Mouse (Mus musculus): Measurements from ENCODE around the gene Mrps36.
A peak's percentile ranks its signal among the peaks of the same experiment; 100 is the strongest.
"Not testable (repeated sequence)": the region's sequence is repeated elsewhere in the genome, so short reads cannot be mapped to it uniquely, and the experiment has no call there.

The Mrps36 gene

GRCm38 (mm10) chr13:100744036-100744744 lies at the start of gene Mrps36:
TSS of gene Mrps36 (minus strand) at chr13:100744659.
- peak; percentile 94 for DNase-seq

GRCm38 (mm10) chr13:100789083-100789482 lies 44.6 kb upstream of the Mrps36 start:
- no peak for DNase-seq

DNA sequence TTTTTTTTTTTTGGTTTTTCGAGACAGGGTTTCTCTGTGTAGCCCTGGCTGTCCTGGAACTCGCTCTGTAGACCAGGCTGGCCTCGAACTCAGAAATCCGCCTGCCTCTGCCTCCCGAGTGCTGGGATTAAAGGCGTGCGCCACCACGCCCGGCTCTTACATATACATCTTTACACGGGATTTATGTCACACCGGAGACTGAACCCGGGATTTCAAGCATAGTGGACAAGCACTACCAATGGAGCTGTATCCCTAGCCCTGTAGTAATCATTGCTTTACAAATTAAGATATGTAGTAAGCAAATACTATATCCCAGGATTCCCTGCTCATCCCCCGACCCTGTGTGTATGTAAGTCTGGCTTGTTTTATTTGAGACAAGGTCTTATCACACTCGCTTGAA lies 43.6 kb upstream of the Mrps36 start:
- DNase-seq, result not testable (repeated sequence)

DNA sequence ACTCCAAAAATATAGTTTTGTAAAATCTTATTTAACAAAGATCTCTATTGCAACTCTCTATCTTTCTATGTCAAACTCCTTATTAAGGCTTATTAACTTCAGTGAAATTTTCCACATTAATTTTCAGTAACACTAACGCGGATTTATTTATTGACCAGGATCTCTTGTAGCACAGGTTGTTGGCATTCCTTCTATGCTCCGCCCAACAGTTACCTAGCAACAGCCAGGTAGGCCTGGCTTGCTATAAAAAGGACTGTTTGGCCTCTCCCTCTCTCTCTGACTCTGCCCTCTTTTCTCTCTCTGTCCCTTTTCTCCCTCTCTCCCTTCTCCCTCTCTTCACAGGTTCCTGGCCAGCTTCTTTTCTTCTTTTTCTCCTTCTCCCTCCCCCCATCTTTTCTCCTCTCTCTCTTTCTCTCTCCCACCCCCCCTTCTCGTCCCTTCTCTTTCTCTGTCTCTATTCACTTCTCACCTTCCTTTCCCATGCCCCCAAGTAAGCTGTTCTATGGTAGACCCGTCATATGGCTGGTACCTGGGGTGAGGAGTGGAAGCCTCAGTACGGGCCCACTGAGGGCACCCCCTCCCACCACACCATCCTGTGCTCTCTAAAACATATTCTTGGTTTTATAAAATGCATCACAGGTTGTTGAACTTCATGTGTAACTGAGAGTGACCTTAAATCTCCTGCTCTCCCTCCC lies 43.0 kb upstream of the Mrps36 start:
- no peak for DNase-seq

GRCm38 (mm10) chr13:100786414-100786867 lies 42.0 kb upstream of the Mrps36 start, which contains the start of gene Ccnb1:
TSS of gene Ccnb1 (minus strand) at chr13:100786570.
- DNase-seq, result peak; percentile 91

- peak; percentile 14 for DNase-seq
Measured at GRCm38 (mm10) chr13:100785806-100786413, 41.5 kb upstream of the Mrps36 start.

- DNase-seq, result no peak
Measured at GRCm38 (mm10) chr13:100777491-100777890, 33.0 kb upstream of the Mrps36 start.

DNA sequence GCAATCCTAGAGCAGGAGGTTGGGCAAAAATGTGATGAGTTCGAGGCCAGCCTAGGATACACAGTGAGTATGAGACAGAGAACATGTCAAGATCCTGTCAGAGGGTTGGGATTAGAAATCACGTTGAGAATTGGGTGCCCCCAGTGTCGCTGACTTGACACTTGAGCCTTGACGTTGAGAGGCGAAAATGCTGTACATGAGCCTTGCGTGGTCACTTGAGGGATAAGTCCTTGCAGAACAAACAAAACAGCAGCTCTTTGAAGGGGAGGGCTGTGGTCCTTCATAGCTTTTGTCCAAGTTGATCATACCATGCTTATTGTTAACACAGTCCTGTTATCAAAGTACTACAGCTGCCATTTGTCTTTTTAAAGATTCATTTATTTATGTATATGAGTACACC lies 32.3 kb upstream of the Mrps36 start:
- no peak for DNase-seq

DNA sequence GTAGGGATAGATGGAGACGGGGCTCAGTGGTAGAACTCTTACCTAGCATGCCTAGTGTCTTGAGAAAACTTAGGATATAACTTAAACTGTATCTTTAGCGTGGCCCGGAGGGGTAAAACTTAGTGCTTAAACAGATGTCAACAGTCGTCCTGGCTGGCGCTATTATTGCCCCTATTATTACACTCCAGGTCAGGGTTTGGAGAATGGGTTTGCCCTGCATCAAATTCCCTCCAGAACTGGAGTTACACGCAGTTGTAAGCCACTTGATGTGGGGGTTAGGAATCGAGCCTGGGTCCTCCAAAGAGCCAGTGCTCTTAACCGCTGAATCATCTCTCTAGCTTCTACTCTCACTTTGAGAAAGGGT lies 31.6 kb upstream of the Mrps36 start:
- DNase-seq, result no peak

- peak; percentile 79 for DNase-seq
Measured at GRCm38 (mm10) chr13:100775252-100776055, 31.0 kb upstream of the Mrps36 start, which contains the start of gene Cenph. TSS of gene Cenph (minus strand) at chr13:100775899.

- no peak for DNase-seq
Measured at GRCm38 (mm10) chr13:100774704-100775103, 30.2 kb upstream of the Mrps36 start.

- no peak for DNase-seq
Measured at GRCm38 (mm10) chr13:100755329-100755728, 10.9 kb upstream of the Mrps36 start.

- DNase-seq, result no peak
Measured at GRCm38 (mm10) chr13:100754186-100754585, 9.7 kb upstream of the Mrps36 start.

GRCm38 (mm10) chr13:100753011-100753410 lies 8.6 kb upstream of the Mrps36 start:
- DNase-seq, result no peak

DNA sequence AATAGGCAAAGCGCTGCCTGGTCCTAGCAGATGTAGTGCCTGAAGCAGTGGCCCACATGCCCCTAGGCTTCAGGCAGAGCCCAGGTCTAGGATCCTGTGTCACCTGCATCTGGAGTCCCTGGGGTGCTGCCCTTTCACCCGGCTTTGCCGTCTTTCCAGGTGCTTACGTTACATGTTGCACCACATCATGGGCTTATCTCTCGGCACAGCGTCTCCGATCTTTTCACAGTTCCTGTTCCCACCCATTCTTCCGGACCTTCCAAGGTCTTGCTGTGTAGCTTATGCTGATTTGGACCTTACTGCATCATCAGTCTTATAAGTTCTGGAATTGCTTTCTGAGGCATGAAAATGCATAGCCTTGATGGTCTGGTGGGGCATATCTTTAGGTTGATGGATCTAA lies 8.1 kb upstream of the Mrps36 start:
- DNase-seq, result no peak

- no peak for DNase-seq
Measured at GRCm38 (mm10) chr13:100751402-100751801, 6.9 kb upstream of the Mrps36 start.

DNA sequence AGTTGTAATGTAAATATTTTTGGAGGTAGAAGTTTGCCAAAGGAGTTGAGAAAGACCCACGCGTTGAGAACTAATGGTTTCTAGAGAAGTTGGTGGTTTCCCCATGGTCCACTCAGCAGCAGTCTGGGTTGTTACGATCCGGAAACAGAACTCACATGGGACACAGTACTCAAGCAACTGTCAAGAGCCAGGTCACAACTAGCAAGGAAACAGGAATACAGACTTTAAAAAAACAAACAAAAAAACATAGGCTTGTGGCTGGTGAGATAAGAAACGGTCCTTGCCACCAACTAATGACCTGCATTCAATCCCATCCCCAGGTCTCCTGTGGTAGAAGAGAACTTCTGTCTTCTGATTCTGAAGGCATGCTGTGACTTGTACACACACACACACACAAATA lies 6.3 kb upstream of the Mrps36 start:
- no peak for DNase-seq

GRCm38 (mm10) chr13:100748638-100749037 lies 4.2 kb upstream of the Mrps36 start:
- DNase-seq, result no peak

- DNase-seq, result no peak
Measured at GRCm38 (mm10) chr13:100746090-100746489, 1.6 kb upstream of the Mrps36 start.

DNA sequence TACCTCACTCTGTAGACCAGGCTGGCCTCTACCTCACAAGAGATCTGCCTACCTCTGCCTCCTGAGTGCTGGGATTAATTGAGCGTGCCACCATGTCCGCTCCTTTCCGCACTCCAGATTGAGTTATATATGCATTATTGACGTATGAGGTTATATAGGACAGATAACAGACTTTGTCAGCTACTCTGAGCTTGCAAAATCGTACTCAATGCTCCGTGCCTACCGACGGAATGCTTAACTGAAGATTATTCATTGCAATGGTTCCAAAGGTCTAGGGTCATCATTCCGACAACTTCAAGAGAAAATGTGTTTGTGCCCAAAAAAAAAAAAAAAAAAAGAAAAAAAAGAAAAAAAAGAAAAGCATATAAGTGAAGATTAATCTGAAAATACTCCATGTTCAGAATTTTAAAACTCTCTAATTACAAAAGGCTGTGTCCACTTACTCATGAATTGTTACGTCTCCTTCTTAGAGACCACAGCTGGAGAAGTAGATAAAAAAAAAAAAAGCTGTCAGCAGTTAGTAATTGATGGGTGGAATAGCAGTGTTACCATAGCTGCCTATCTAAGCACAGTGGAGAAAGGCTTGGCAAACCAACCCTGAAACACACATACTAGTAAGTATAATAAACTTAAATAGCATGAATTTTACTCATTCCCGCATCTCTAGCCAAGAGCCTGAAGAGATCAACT lies 968 bp downstream of the Mrps36 start:
- DNase-seq, result no peak

DNA sequence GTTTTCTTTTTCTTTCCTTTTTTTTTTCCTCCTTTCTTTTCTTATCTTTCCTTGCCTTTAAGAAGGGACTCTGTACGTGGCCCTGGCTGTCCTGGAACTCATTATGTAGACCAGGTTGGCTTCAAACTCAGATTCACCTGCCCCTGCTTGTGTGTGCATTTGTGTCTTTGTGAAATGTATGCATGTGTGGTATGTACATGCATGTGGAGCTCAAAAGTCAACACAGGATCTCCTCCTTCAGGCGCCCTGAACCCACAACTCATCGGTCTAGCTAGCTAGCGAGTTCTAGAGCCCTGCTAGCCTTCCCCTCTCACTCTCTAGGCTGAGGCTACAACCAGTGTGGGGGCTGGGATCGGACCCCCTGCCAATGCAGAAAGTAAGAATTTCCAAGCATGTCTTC lies 1.6 kb downstream of the Mrps36 start:
- no peak for DNase-seq

DNA sequence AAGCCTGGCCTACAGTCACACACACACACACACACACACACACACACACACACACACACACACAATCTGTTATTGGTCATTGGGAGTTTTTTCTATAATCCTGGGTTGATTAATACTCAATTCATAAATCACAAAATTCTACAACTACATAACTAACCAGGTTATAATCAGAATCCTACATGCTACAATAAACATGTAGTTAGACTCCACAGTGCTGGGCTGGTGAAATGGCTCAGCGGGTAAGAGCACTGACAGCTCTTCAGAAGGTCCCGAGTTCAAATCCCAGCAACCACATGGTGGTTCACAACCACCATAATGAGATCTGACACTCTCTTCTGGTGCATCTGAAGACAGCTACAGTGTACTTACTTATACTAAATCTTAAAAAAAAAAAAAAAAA lies 11.7 kb downstream of the Mrps36 start:
- no peak for DNase-seq
